Mouse (Mus musculus): ENCODE data around the gene Nsun4. TPM values are rescaled to one million over a fixed set of nuclear protein-coding genes. Genes with fewer than 3 reads are reported as not detected.
A peak's percentile ranks its signal among the peaks of the same experiment; 100 is the strongest.

Nsun4 gene
- polyA plus RNA-seq, 2 experiments, result 13.4 to 18.8 TPM

DNA sequence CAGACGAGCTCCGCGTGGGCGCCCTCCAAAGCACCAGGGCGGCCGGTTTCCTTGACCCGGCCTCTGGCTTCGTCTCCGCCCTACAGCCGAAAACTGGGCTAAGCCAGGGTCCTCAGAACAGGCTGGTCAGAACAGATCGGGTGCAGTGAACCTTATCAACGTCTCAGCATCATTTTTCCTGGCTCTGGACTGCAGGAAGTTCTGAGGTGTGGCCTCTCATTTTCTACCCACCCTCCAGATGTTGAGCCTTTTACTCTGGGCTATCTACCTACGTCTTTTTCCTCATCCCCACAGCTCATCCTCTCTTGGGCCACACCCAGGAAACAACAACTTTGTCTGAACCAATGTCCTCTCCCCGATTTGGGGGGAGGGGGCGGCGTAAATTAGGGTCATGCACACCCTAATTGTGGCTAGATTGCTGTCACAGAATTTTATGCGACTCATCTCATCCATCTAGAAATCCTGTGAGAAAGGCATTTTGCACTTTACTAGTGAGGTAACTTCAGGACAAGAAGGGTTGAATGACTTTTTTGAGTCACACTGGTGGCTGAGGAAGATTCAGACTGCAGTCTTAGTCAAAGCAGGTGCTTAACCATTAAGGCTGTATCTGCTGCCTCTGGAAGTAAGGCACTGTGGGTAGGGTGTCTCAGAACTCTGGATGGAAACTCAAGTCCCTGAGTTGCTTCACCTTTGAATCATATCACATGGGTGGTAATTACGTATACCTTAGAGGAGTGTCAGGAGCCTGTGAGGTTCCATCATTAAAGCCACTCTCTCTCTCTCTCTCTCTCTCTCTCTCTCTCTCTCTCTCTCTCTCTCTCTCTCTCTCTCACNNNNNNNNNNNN, 35.6 kb downstream of the Nsun4 start, which contains the start of gene Faah:
Gene Faah (minus strand): TSS at position 25 of the 845 bp plus-strand sequence.
- Histone ChIP-seq H3K4me2 (replicated peaks; ENCODE audit: low read depth, low read length, severe bottlenecking) (peak within 1 kb of the TSS; percentile 99), H3K36me3 (ENCODE audit: control insufficient read depth, insufficient read depth, low read length) (no peaks in the 10 kb centered on the region), H3K9me3 (ENCODE audit: control insufficient read depth, low read length) (no peaks in the 10 kb centered on the region; the same call in 1 of the 2 replicates), H3K27me3 (ENCODE audit: control insufficient read depth, insufficient read depth, low read length) (peaks cover 42% of the 10 kb centered on the region), H3K4me3 (replicated peaks; ENCODE audit: low read length) (peak within 1 kb of the TSS; percentile 56), H3K4me1 (ENCODE audit: control insufficient read depth, insufficient read depth, low read length) (no peaks in the 10 kb centered on the region), H3K27ac (replicated peaks; ENCODE audit: low read depth, low read length) (no peak within 1 kb of the TSS), H3K9ac (ENCODE audit: low read depth, low read length, severe bottlenecking) (peak within 1 kb of the TSS; percentile 55)
- no peak for TF ChIP-seq POLR2A (IDR thresholded peaks at IDR 0.05; ENCODE audit: borderline replicate concordance, extremely low read depth, insufficient read depth, insufficient read length)
- ATAC-seq (ENCODE audit: low FRiP score, low read depth) (no peak), DNase-seq (ENCODE audit: low spot score) (no peak)
- WGBS, result 6% methylated on average over 18 of the region's 18 CpGs

DNA sequence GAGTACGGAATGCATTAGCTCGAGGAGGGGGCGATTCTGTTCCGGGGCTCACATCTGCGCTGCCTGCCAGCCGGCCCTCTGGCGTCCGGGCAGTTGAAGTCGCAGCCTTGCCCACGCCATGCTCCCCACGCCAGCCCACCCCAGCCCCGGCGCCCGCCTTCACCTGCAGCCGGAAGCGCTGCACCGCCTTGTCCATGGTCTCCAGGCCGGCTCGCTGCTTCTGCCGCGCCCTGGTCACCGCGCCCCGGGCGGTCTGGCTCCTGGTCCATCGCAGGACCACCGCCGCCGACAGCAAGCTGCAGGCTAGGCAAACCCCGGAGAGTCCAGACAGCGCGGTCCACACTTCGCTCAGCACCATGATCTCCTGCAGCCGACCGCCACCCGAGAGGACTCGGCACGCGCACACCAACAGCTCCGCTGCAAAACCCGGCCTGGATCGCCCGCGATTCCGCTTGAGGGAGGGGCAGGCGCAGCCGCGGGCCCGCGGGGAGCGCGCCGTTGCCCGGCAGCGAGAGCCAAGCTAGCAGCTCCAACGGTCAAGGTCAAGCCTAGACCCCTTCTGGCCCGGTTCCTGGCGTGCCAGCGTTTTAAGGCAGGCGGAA, 36.3 kb downstream of the Nsun4 start:
- H3K9ac ChIP-seq (ENCODE audit: low read depth, low read length, severe bottlenecking), result peak overlapping the region; percentile 55
- H3K4me1 ChIP-seq (ENCODE audit: control insufficient read depth, insufficient read depth, low read length), result no peaks in the 10 kb centered on the region
- no peak overlapping the region for H3K27ac ChIP-seq (replicated peaks; ENCODE audit: low read depth, low read length)
- 1% methylated on average over 48 of the region's 60 CpGs for WGBS
- H3K9me3 ChIP-seq (ENCODE audit: control insufficient read depth, low read length), result no peaks in the 10 kb centered on the region; the same call in 1 of the 2 replicates
- DNase-seq (ENCODE audit: low spot score) (peak; percentile 41), ATAC-seq (ENCODE audit: low FRiP score, low read depth) (peak; percentile 62; the same call in 1 of the 2 replicates)
- H3K27me3 ChIP-seq (ENCODE audit: control insufficient read depth, insufficient read depth, low read length), result peaks cover 42% of the 10 kb centered on the region
- peak overlapping the region; percentile 99 for H3K4me2 ChIP-seq (replicated peaks; ENCODE audit: low read depth, low read length, severe bottlenecking)
- no peak for TF ChIP-seq POLR2A (IDR thresholded peaks at IDR 0.05; ENCODE audit: borderline replicate concordance, extremely low read depth, insufficient read depth, insufficient read length)
- H3K4me3 ChIP-seq (replicated peaks; ENCODE audit: low read length), result peak overlapping the region; percentile 56
- H3K36me3 ChIP-seq (ENCODE audit: control insufficient read depth, insufficient read depth, low read length), result no peaks in the 10 kb centered on the region

DNA sequence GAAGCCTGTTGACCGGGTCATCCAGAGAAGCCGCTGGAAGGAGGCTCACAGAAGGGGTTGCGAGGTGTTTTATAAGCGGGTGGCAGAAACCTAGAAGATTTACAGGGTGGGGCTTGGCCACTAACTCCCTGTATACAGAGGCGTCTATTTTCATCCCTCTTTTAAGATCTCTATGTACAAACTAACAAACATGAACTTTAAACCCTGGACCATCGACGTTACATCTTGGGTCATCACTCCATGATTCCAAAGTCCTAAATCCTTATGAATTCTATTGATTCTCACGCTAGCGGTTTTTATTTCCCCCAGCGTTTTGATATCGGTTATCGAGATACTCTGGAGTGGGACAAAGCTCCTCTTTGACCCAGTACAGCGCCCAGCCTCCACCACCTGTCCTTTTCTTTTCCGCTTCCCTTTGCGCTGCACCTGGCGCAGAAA, 36.8 kb downstream of the Nsun4 start:
- 7% methylated on average over 16 of the region's 16 CpGs for WGBS
- peaks cover 42% of the 10 kb centered on the region for H3K27me3 ChIP-seq (ENCODE audit: control insufficient read depth, insufficient read depth, low read length)
- no peak for TF ChIP-seq POLR2A (IDR thresholded peaks at IDR 0.05; ENCODE audit: borderline replicate concordance, extremely low read depth, insufficient read depth, insufficient read length)
- peak overlapping the region; percentile 99 for H3K4me2 ChIP-seq (replicated peaks; ENCODE audit: low read depth, low read length, severe bottlenecking)
- no peaks in the 10 kb centered on the region for H3K36me3 ChIP-seq (ENCODE audit: control insufficient read depth, insufficient read depth, low read length)
- DNase-seq (ENCODE audit: low spot score) (no peak), ATAC-seq (ENCODE audit: low FRiP score, low read depth) (no peak; the same call in 1 of the 2 replicates)
- peak overlapping the region; percentile 55 for H3K9ac ChIP-seq (ENCODE audit: low read depth, low read length, severe bottlenecking)
- no peaks in the 10 kb centered on the region for H3K9me3 ChIP-seq (ENCODE audit: control insufficient read depth, low read length)
- H3K4me1 ChIP-seq (ENCODE audit: control insufficient read depth, insufficient read depth, low read length), result no peaks in the 10 kb centered on the region
- peak overlapping the region; percentile 56 for H3K4me3 ChIP-seq (replicated peaks; ENCODE audit: low read length)
- no peak overlapping the region for H3K27ac ChIP-seq (replicated peaks; ENCODE audit: low read depth, low read length)

DNA sequence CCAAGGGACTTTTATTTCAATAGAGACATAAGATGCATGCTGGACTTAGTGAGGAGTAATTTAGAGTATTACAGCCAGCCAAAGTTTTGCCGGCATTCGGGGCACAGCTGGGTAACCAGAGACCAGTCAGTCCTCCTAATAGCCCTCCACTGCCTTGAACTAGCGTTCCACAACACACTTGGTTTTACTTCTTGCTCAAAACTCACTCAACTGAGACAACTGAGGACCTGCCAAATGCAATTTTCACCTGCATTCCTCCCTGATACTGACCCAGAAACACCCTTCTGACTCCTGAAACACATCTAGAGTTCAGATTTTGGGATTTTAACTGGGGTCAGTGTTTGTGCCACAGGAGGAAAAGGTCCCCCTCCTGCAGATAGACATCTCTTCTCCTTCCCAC, 37.3 kb downstream of the Nsun4 start:
- H3K9ac ChIP-seq (ENCODE audit: low read depth, low read length, severe bottlenecking), result no peak overlapping the region
- H3K4me3 ChIP-seq (replicated peaks; ENCODE audit: low read length), result peak overlapping the region; percentile 56; the same call in 1 of the 2 replicates
- TF ChIP-seq POLR2A (IDR thresholded peaks at IDR 0.05; ENCODE audit: borderline replicate concordance, extremely low read depth, insufficient read depth, insufficient read length), result no peak
- 15% methylated on average over 3 of the region's 3 CpGs for WGBS
- no peaks in the 10 kb centered on the region for H3K9me3 ChIP-seq (ENCODE audit: control insufficient read depth, low read length)
- H3K27ac ChIP-seq (replicated peaks; ENCODE audit: low read depth, low read length), result no peak overlapping the region
- peaks cover 42% of the 10 kb centered on the region for H3K27me3 ChIP-seq (ENCODE audit: control insufficient read depth, insufficient read depth, low read length)
- H3K4me1 ChIP-seq (ENCODE audit: control insufficient read depth, insufficient read depth, low read length), result no peaks in the 10 kb centered on the region
- no peak overlapping the region for H3K4me2 ChIP-seq (replicated peaks; ENCODE audit: low read depth, low read length, severe bottlenecking)
- no peak for ATAC-seq (ENCODE audit: low FRiP score, low read depth)
- no peak for DNase-seq (ENCODE audit: low spot score)
- H3K36me3 ChIP-seq (ENCODE audit: control insufficient read depth, insufficient read depth, low read length), result no peaks in the 10 kb centered on the region

DNA sequence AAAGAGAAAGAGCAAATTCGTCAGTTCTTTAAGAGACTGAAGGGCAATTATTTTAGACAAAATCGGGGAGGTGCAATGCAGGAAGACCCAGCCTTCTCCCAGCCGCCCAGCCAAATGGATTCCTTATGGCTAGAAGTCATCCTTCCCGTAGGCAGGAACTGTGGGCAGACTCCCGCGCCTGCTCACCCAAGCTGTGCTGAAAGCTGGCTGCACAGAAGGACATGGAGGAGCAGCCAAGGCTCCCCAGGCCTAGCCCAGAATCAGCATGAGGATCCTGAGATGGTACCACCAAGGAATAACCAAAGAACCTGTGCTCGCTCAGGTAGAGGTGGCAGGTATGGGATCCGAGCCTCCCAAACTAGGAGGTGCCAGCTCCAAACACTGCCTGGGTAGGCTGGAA, 37.7 kb downstream of the Nsun4 start:
- H3K27me3 ChIP-seq (ENCODE audit: control insufficient read depth, insufficient read depth, low read length), result peaks cover 42% of the 10 kb centered on the region
- H3K4me2 ChIP-seq (replicated peaks; ENCODE audit: low read depth, low read length, severe bottlenecking), result no peak overlapping the region
- no peaks in the 10 kb centered on the region for H3K36me3 ChIP-seq (ENCODE audit: control insufficient read depth, insufficient read depth, low read length)
- no peak overlapping the region for H3K9ac ChIP-seq (ENCODE audit: low read depth, low read length, severe bottlenecking)
- ATAC-seq (ENCODE audit: low FRiP score, low read depth) (no peak), DNase-seq (ENCODE audit: low spot score) (no peak)
- no peaks in the 10 kb centered on the region for H3K4me1 ChIP-seq (ENCODE audit: control insufficient read depth, insufficient read depth, low read length)
- H3K4me3 ChIP-seq (replicated peaks; ENCODE audit: low read length), result no peak overlapping the region
- no peak for TF ChIP-seq POLR2A (IDR thresholded peaks at IDR 0.05; ENCODE audit: borderline replicate concordance, extremely low read depth, insufficient read depth, insufficient read length)
- WGBS, result 49% methylated on average over 8 of the region's 8 CpGs
- no peak overlapping the region for H3K27ac ChIP-seq (replicated peaks; ENCODE audit: low read depth, low read length)
- H3K9me3 ChIP-seq (ENCODE audit: control insufficient read depth, low read length), result no peaks in the 10 kb centered on the region

Measured in limb, embryonic 14.5 days (tissue).